Mouse (Mus musculus): ENCODE results near the gene Tmem141. TPM values are rescaled to one million over a fixed set of nuclear protein-coding genes. Genes with fewer than 3 reads are reported as not detected.
A peak's percentile ranks its signal among the peaks of the same experiment; 100 is the strongest.

Gene Tmem141
- polyA plus RNA-seq, 1 experiment from 2014 or later, result 27.9 TPM

- peaks cover 19% of the 10 kb centered on the region for H3K4me1 ChIP-seq (ENCODE audit: control insufficient read depth, insufficient read depth, low read length)
- 0 out of 2 replicates have a peak, but pooled peaks cover 2% of the 10 kb centered on the region for H3K36me3 ChIP-seq (ENCODE audit: control insufficient read depth, insufficient read depth, low read length)
- peak overlapping the region; percentile 36 for H3K4me2 ChIP-seq (ENCODE audit: low read length)
- 15% methylated on average over 92 of the region's 92 CpGs for WGBS
- peaks cover 52% of the 10 kb centered on the region for H3K27me3 ChIP-seq (replicated peaks; ENCODE audit: control insufficient read depth, insufficient read depth, low read length)
- H3K9ac ChIP-seq (ENCODE audit: low read length), result peak overlapping the region; percentile 32; the same call in 1 of the 2 replicates
- peak overlapping the region; percentile 16 for H3K4me3 ChIP-seq (ENCODE audit: low read depth, low read length)
- ATAC-seq (no peak), DNase-seq (ENCODE audit: low spot score) (peak; percentile 25)
- no peaks in the 10 kb centered on the region for H3K9me3 ChIP-seq (replicated peaks; ENCODE audit: control insufficient read depth, low read length)
- H3K27ac ChIP-seq (ENCODE audit: low read depth, low read length), result no peak overlapping the region
Observed at GRCm38 (mm10) chr2:25576965-25577891, 44.6 kb downstream of the Tmem141 start.

- 78% methylated on average over 16 of the region's 16 CpGs for WGBS
- peak overlapping the region; percentile 81 for H3K4me2 ChIP-seq (ENCODE audit: low read length)
- H3K4me1 ChIP-seq (ENCODE audit: control insufficient read depth, insufficient read depth, low read length), result peaks cover 18% of the 10 kb centered on the region
- peaks cover 52% of the 10 kb centered on the region for H3K27me3 ChIP-seq (replicated peaks; ENCODE audit: control insufficient read depth, insufficient read depth, low read length)
- no peak overlapping the region for H3K9ac ChIP-seq (ENCODE audit: low read length)
- peaks cover 2% of the 10 kb centered on the region; the same call in 1 of the 2 replicates for H3K36me3 ChIP-seq (ENCODE audit: control insufficient read depth, insufficient read depth, low read length)
- ATAC-seq (no peak), DNase-seq (ENCODE audit: low spot score) (no peak)
- 0 out of 2 replicates have a peak overlapping the region, but pooled peaks have one; percentile 51 for H3K4me3 ChIP-seq (ENCODE audit: low read depth, low read length)
- H3K27ac ChIP-seq (ENCODE audit: low read depth, low read length), result no peak overlapping the region
- no peaks in the 10 kb centered on the region for H3K9me3 ChIP-seq (replicated peaks; ENCODE audit: control insufficient read depth, low read length)
Observed at GRCm38 (mm10) chr2:25576028-25576850, 45.6 kb downstream of the Tmem141 start.

GRCm38 (mm10) chr2:25575432-25576027 is 46.3 kb downstream of the Tmem141 start:
- H3K9me3 ChIP-seq (replicated peaks; ENCODE audit: control insufficient read depth, low read length), result no peaks in the 10 kb centered on the region
- peaks cover 7% of the 10 kb centered on the region; the same call in 1 of the 2 replicates for H3K36me3 ChIP-seq (ENCODE audit: control insufficient read depth, insufficient read depth, low read length)
- H3K27me3 ChIP-seq (replicated peaks; ENCODE audit: control insufficient read depth, insufficient read depth, low read length), result peaks cover 48% of the 10 kb centered on the region
- peak overlapping the region; percentile 87; the same call in 1 of the 2 replicates for H3K27ac ChIP-seq (ENCODE audit: low read depth, low read length)
- peak overlapping the region; percentile 51 for H3K4me3 ChIP-seq (ENCODE audit: low read depth, low read length)
- peak overlapping the region; percentile 81 for H3K4me2 ChIP-seq (ENCODE audit: low read length)
- peak overlapping the region; percentile 65 for H3K9ac ChIP-seq (ENCODE audit: low read length)
- peak; percentile 3; the same call in 1 of the 2 replicates for ATAC-seq
- 9% methylated on average over 21 of the region's 21 CpGs for WGBS
- H3K4me1 ChIP-seq (ENCODE audit: control insufficient read depth, insufficient read depth, low read length), result peaks cover 18% of the 10 kb centered on the region
- peak; percentile 27 for DNase-seq (ENCODE audit: low spot score)

- Histone ChIP-seq H3K9me3 (replicated peaks; ENCODE audit: control insufficient read depth, low read length) (no peaks in the 10 kb centered on the region), H3K4me3 (ENCODE audit: low read depth, low read length) (peak within 1 kb of the TSS; percentile 51), H3K36me3 (ENCODE audit: control insufficient read depth, insufficient read depth, low read length) (peaks cover 11% of the 10 kb centered on the region), H3K27me3 (replicated peaks; ENCODE audit: control insufficient read depth, insufficient read depth, low read length) (peaks cover 40% of the 10 kb centered on the region), H3K9ac (ENCODE audit: low read length) (peak within 1 kb of the TSS; percentile 66), H3K27ac (ENCODE audit: low read depth, low read length) (peak within 1 kb of the TSS; percentile 87), H3K4me2 (ENCODE audit: low read length) (peak within 1 kb of the TSS; percentile 81), H3K4me1 (ENCODE audit: control insufficient read depth, insufficient read depth, low read length) (peaks cover 18% of the 10 kb centered on the region)
- ATAC-seq (peak; percentile 99), DNase-seq (ENCODE audit: low spot score) (peak; percentile 99)
- under 1% methylated on average over 44 of the region's 45 CpGs for WGBS
Observed at GRCm38 (mm10) chr2:25574579-25575431, 47.0 kb downstream of the Tmem141 start, which contains the start of the genes Mamdc4 and Phpt1. Gene Mamdc4 (minus strand): TSS chr2:25574845. Gene Phpt1 (minus strand): TSS chr2:25575224.

GRCm38 (mm10) chr2:25574136-25574535 is 47.7 kb downstream of the Tmem141 start:
- peak overlapping the region; percentile 81 for H3K4me2 ChIP-seq (ENCODE audit: low read length)
- H3K4me1 ChIP-seq (ENCODE audit: control insufficient read depth, insufficient read depth, low read length), result peaks cover 18% of the 10 kb centered on the region
- peak overlapping the region; percentile 51 for H3K4me3 ChIP-seq (ENCODE audit: low read depth, low read length)
- H3K36me3 ChIP-seq (ENCODE audit: control insufficient read depth, insufficient read depth, low read length), result peaks cover 18% of the 10 kb centered on the region
- 19% methylated on average over 11 of the region's 11 CpGs for WGBS
- H3K9me3 ChIP-seq (replicated peaks; ENCODE audit: control insufficient read depth, low read length), result no peaks in the 10 kb centered on the region
- no peak for ATAC-seq
- peak overlapping the region; percentile 66 for H3K9ac ChIP-seq (ENCODE audit: low read length)
- peaks cover 34% of the 10 kb centered on the region for H3K27me3 ChIP-seq (replicated peaks; ENCODE audit: control insufficient read depth, insufficient read depth, low read length)
- DNase-seq (ENCODE audit: low spot score), result no peak
- H3K27ac ChIP-seq (ENCODE audit: low read depth, low read length), result peak overlapping the region; percentile 87; the same call in 1 of the 2 replicates

- peaks cover 27% of the 10 kb centered on the region for H3K36me3 ChIP-seq (ENCODE audit: control insufficient read depth, insufficient read depth, low read length)
- no peak overlapping the region for H3K27ac ChIP-seq (ENCODE audit: low read depth, low read length)
- no peak overlapping the region for H3K9ac ChIP-seq (ENCODE audit: low read length)
- no peak overlapping the region for H3K4me2 ChIP-seq (ENCODE audit: low read length)
- H3K27me3 ChIP-seq (replicated peaks; ENCODE audit: control insufficient read depth, insufficient read depth, low read length), result peaks cover 23% of the 10 kb centered on the region
- H3K9me3 ChIP-seq (replicated peaks; ENCODE audit: control insufficient read depth, low read length), result no peaks in the 10 kb centered on the region
- no peak for DNase-seq (ENCODE audit: low spot score)
- ATAC-seq, result no peak
- H3K4me1 ChIP-seq (ENCODE audit: control insufficient read depth, insufficient read depth, low read length), result peaks cover 18% of the 10 kb centered on the region
- H3K4me3 ChIP-seq (ENCODE audit: low read depth, low read length), result no peak overlapping the region
- WGBS, result 90% methylated on average over 2 of the region's 2 CpGs
Observed at GRCm38 (mm10) chr2:25573068-25573467, 48.7 kb downstream of the Tmem141 start.

- ATAC-seq (no peak), DNase-seq (ENCODE audit: low spot score) (no peak)
- 88% methylated on average over 4 of the region's 4 CpGs for WGBS
- Histone ChIP-seq H3K27me3 (replicated peaks; ENCODE audit: control insufficient read depth, insufficient read depth, low read length) (peaks cover 5% of the 10 kb centered on the region), H3K36me3 (ENCODE audit: control insufficient read depth, insufficient read depth, low read length) (peaks cover 43% of the 10 kb centered on the region), H3K4me3 (ENCODE audit: low read depth, low read length) (no peak overlapping the region), H3K9ac (ENCODE audit: low read length) (no peak overlapping the region), H3K4me2 (ENCODE audit: low read length) (no peak overlapping the region), H3K27ac (ENCODE audit: low read depth, low read length) (no peak overlapping the region), H3K4me1 (ENCODE audit: control insufficient read depth, insufficient read depth, low read length) (peaks cover 14% of the 10 kb centered on the region), H3K9me3 (replicated peaks; ENCODE audit: control insufficient read depth, low read length) (no peaks in the 10 kb centered on the region)
Observed at GRCm38 (mm10) chr2:25571221-25571620, 50.6 kb downstream of the Tmem141 start.
